Mouse (Mus musculus) intestine, postnatal 0 days (tissue): ENCODE measurements around the gene Brd2. TPM values are rescaled to one million over a fixed set of nuclear protein-coding genes. Genes with fewer than 3 reads are reported as not detected.

Source experiments
- ATAC-seq: fragments of 200-750 bp; cut with Nextera tagmentation; 2 replicates; pipeline ENCODE4 v1.8.0; 2017; ENCODE audit warnings: mild to moderate bottlenecking, moderate TSS enrichment, moderate library complexity
- H3K27ac ChIP-seq: fragments of 300-500 bp; sonication (generic); 2 replicates; pipeline ENCODE4 v1.5.1; 2014; ENCODE audit warnings: mild to moderate bottlenecking, low read depth, low read length, moderate library complexity
- H3K27me3 ChIP-seq: fragments of 300-500 bp; sonication (generic); replicated peaks from 2 replicates; pipeline ENCODE4 v1.6.1; 2014; ENCODE audit warnings: low read length, mixed read lengths; ENCODE audit not compliant: control insufficient read depth, insufficient read depth
- H3K36me3 ChIP-seq: fragments of 300-500 bp; sonication (generic); 2 replicates; pipeline ENCODE4 v1.6.1; 2014; ENCODE audit warnings: mild to moderate bottlenecking, moderate library complexity; ENCODE audit not compliant: control insufficient read depth, insufficient read depth
- H3K4me1 ChIP-seq: fragments of 300-500 bp; sonication (generic); replicated peaks from 2 replicates; pipeline ENCODE4 v1.6.1; 2014; ENCODE audit warnings: antibody characterized with exemption, low read length, mixed read lengths; ENCODE audit not compliant: control insufficient read depth, insufficient read depth
- H3K4me2 ChIP-seq: fragments of 300-500 bp; sonication (generic); replicated peaks from 2 replicates; pipeline ENCODE4 v1.6.1; 2014; ENCODE audit warnings: low read depth, mild to moderate bottlenecking, moderate library complexity
- H3K4me3 ChIP-seq: fragments of 300-500 bp; sonication (generic); 2 replicates; pipeline ENCODE4 v1.5.1; 2014; ENCODE audit warnings: low read depth, low read length
- H3K9ac ChIP-seq: fragments of 300-500 bp; sonication (generic); 2 replicates; pipeline ENCODE4 v1.6.1; 2014; ENCODE audit warnings: mild to moderate bottlenecking, low read depth, low read length
- H3K9me3 ChIP-seq: fragments of 300-500 bp; sonication (generic); 2 replicates; pipeline ENCODE4 v1.6.1; 2016; ENCODE audit warnings: mixed run types; ENCODE audit not compliant: control insufficient read depth
- CTCF ChIP-seq: sonication (generic); IDR thresholded peaks from 2 replicates; pipeline ENCODE4 v1.5.1; 2016; ENCODE audit warnings: low read depth, mild to moderate bottlenecking, control low read depth, antibody characterized with exemption, moderate library complexity
- WGBS: fragments of 180-500 bp; shearing (Covaris S2); extraction: QIAGEN DNeasy Blood & Tissue Kit; methylation state at CpG from one replicate; pipeline ENCODE4 v1.1.7; 2014; 5-methylcytosine and 5-hydroxymethylcytosine counted together
- polyA plus RNA-seq: library from polyadenylated mRNA; unstranded; fragments of >200 nt; fragmentation: Nextera tagmentation; extraction: Ambion mirVana; gene quantifications from 2 replicates; pipeline ENCODE4 v1.2.1, GENCODE M21; 2015

The Brd2 gene
- polyA plus RNA-seq, 1 experiment from 2014 or later, result 51.8 TPM

GRCm38 (mm10) chr17:34092197-34092875 lies 30.1 kb downstream of the Brd2 start, which contains the start of gene H2-Oa:
H2-Oa (plus strand) TSS chr17:34092340.
- Histone ChIP-seq H3K36me3 (no peaks in the 10 kb centered on the region), H3K4me3 (no peak within 1 kb of the TSS), H3K9me3 (no peaks in the 10 kb centered on the region), H3K4me2 (no peak within 1 kb of the TSS), H3K27ac (no peak within 1 kb of the TSS), H3K9ac (no peak within 1 kb of the TSS), H3K4me1 (no peaks in the 10 kb centered on the region), H3K27me3 (no peaks in the 10 kb centered on the region)
- ATAC-seq, result no peak
- 43% methylated on average over 11 of the region's 11 CpGs for WGBS
- no peak for TF ChIP-seq CTCF

GRCm38 (mm10) chr17:34090923-34091322 lies 31.5 kb downstream of the Brd2 start:
- H3K36me3 ChIP-seq, result no peaks in the 10 kb centered on the region
- peak; percentile 63 for TF ChIP-seq CTCF
- H3K4me3 ChIP-seq, result no peak overlapping the region
- no peaks in the 10 kb centered on the region for H3K9me3 ChIP-seq
- no peaks in the 10 kb centered on the region for H3K4me1 ChIP-seq
- no peak overlapping the region for H3K4me2 ChIP-seq
- WGBS, result 60% methylated on average over 7 of the region's 7 CpGs
- no peaks in the 10 kb centered on the region for H3K27me3 ChIP-seq
- no peak overlapping the region for H3K27ac ChIP-seq
- no peak overlapping the region for H3K9ac ChIP-seq
- ATAC-seq, result no peak

- Histone ChIP-seq H3K36me3 (no peaks in the 10 kb centered on the region), H3K9ac (no peak overlapping the region), H3K27me3 (no peaks in the 10 kb centered on the region), H3K9me3 (no peaks in the 10 kb centered on the region), H3K4me2 (no peak overlapping the region), H3K27ac (no peak overlapping the region), H3K4me3 (no peak overlapping the region), H3K4me1 (no peaks in the 10 kb centered on the region)
- ATAC-seq, result no peak
- 61% methylated on average over 11 of the region's 11 CpGs for WGBS
- no peak for TF ChIP-seq CTCF
Observed at GRCm38 (mm10) chr17:34088124-34088523, 34.3 kb downstream of the Brd2 start.

DNA sequence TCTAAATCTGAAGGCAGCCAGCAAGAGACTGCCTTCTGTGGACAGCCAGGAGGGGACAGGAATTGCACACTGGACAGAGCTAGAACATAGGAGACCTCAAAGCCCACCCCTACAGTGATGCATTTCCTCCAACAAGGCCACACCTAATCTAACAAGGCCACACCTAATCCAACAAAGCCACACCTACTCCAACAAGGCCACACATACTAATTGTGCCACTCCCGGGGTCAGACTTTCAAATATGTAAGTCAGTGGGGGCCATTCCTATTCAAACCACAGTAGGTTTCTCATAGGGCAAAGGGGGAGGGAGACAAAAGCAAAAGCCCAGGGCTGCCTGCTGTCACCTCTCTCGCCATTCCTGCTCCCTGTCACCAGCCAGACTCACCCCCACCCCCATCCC lies 35.0 kb downstream of the Brd2 start:
- Histone ChIP-seq H3K4me2 (no peak overlapping the region), H3K27ac (no peak overlapping the region), H3K9me3 (no peaks in the 10 kb centered on the region), H3K4me1 (no peaks in the 10 kb centered on the region), H3K36me3 (no peaks in the 10 kb centered on the region), H3K4me3 (no peak overlapping the region), H3K27me3 (no peaks in the 10 kb centered on the region), H3K9ac (no peak overlapping the region)
- WGBS, result 59% methylated on average over 2 of the region's 2 CpGs
- ATAC-seq, result no peak
- TF ChIP-seq CTCF, result no peak

- Histone ChIP-seq H3K4me2 (no peak overlapping the region), H3K27me3 (no peaks in the 10 kb centered on the region), H3K4me1 (no peaks in the 10 kb centered on the region), H3K9ac (no peak overlapping the region), H3K4me3 (no peak overlapping the region), H3K27ac (no peak overlapping the region), H3K9me3 (no peaks in the 10 kb centered on the region), H3K36me3 (no peaks in the 10 kb centered on the region)
- no peak for ATAC-seq
- 10% methylated on average over 8 of the region's 8 CpGs for WGBS
- no peak for TF ChIP-seq CTCF
Observed at GRCm38 (mm10) chr17:34083104-34083503, 39.3 kb downstream of the Brd2 start.

GRCm38 (mm10) chr17:34079621-34080020 lies 42.8 kb downstream of the Brd2 start:
- no peak for TF ChIP-seq CTCF
- WGBS, result 25% methylated on average over 5 of the region's 5 CpGs
- peak; percentile 69 for ATAC-seq
- Histone ChIP-seq H3K27ac (no peak overlapping the region), H3K9ac (no peak overlapping the region), H3K36me3 (no peaks in the 10 kb centered on the region), H3K9me3 (no peaks in the 10 kb centered on the region), H3K27me3 (peaks cover 24% of the 10 kb centered on the region), H3K4me3 (no peak overlapping the region), H3K4me2 (no peak overlapping the region), H3K4me1 (no peaks in the 10 kb centered on the region)
